Mouse (Mus musculus): Measurements from ENCODE around the gene Gbgt1. TPM values are rescaled to one million over a fixed set of nuclear protein-coding genes. Genes with fewer than 3 reads are reported as not detected.
"Not testable (repeated sequence)": the region's sequence is repeated elsewhere in the genome, so short reads cannot be mapped to it uniquely, and the experiment has no call there.

Gene Gbgt1
- polyA plus RNA-seq, 1 experiment: not detected

DNA sequence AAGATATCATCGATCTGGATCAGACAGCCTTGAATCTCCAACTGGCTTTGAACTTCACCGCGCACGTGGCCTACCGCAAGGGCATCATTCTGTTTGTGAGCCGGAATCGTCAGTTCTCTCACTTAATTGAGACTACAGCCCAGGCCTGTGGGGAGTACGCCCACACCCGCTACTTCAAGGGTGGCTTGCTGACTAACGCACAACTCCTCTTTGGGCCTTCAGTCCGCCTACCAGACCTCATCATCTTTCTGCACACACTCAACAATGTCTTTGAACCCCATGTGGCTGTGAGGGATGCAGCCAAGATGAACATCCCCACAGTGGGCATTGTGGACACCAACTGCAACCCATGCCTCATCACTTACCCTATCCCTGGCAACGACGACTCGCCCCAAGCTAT lies 27.2 kb upstream of the Gbgt1 start:
- H3K79me2 ChIP-seq (ENCODE audit: control insufficient read depth, insufficient read depth): peaks cover 10% of the 10 kb centered on the region
- H3K36me3 ChIP-seq (ENCODE audit: control insufficient read depth, insufficient read depth): peaks cover 14% of the 10 kb centered on the region
- no peak for TF ChIP-seq CEBPB (IDR thresholded peaks at IDR 0.05; ENCODE audit: insufficient read depth, poor library complexity, severe bottlenecking)
- no peak for TF ChIP-seq TCF3 (IDR thresholded peaks at IDR 0.05; ENCODE audit: insufficient read length, low read depth)
- TF ChIP-seq POLR2AphosphoS2 (IDR thresholded peaks at IDR 0.05; ENCODE audit: insufficient read length, low read depth): no peak
- no peak for TF ChIP-seq MYOD1 (IDR thresholded peaks at IDR 0.05; ENCODE audit: control insufficient read depth in 1 of 3, insufficient read length in 2 of 3, low read depth in 2 of 3)
- TF ChIP-seq E2F4 (IDR thresholded peaks at IDR 0.05; ENCODE audit: insufficient read depth): no peak
- TF ChIP-seq USF1 (IDR thresholded peaks at IDR 0.05; ENCODE audit: low read depth): no peak
- no peak for TF ChIP-seq TCF12 (IDR thresholded peaks at IDR 0.05; ENCODE audit: insufficient read depth, poor library complexity, severe bottlenecking)
- peaks cover 8% of the 10 kb centered on the region for H3K27me3 ChIP-seq (ENCODE audit: control insufficient read depth, insufficient read depth, insufficient read length)
- no peak overlapping the region for H3K4me3 ChIP-seq
- no peak overlapping the region for H3ac ChIP-seq (ENCODE audit: control insufficient read depth, insufficient read length)
- H3K4me2 ChIP-seq (ENCODE audit: low read depth): no peak overlapping the region

DNA sequence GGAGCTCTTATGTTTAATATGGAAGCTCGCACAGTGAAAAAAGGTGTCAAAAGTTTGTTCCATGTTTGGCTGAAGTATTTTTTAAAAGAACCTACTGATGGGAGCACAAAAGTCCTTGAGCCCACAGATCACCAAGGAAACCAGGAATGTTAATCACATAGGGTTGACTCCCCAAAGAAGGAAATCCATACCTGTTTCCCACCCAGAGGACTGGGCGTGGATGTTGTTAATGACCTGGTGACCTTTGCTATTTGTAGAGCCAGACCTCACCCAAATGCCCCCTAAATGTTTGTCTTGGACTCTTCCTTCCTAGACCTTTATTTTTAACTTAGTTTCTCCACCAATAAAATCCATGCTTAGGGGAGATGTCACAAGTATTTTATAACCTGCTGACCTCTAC lies 26.1 kb upstream of the Gbgt1 start:
- no peak overlapping the region for H3K4me2 ChIP-seq (ENCODE audit: low read depth)
- no peaks in the 10 kb centered on the region for H3K27me3 ChIP-seq (ENCODE audit: control insufficient read depth, insufficient read depth, insufficient read length)
- H3K4me3 ChIP-seq: no peak overlapping the region
- peaks cover 14% of the 10 kb centered on the region for H3K36me3 ChIP-seq (ENCODE audit: control insufficient read depth, insufficient read depth)
- no peak for TF ChIP-seq CEBPB (IDR thresholded peaks at IDR 0.05; ENCODE audit: insufficient read depth, poor library complexity, severe bottlenecking)
- TF ChIP-seq TCF12 (IDR thresholded peaks at IDR 0.05; ENCODE audit: insufficient read depth, poor library complexity, severe bottlenecking): no peak
- TF ChIP-seq POLR2A (IDR thresholded peaks at IDR 0.05; ENCODE audit: insufficient read length, low read depth): no peak
- TF ChIP-seq MAX (IDR thresholded peaks at IDR 0.05; ENCODE audit: low read depth): no peak
- TF ChIP-seq MYOG (IDR thresholded peaks at IDR 0.05; ENCODE audit: control insufficient read depth in 1 of 3, insufficient read depth in 1 of 3, insufficient read length in 2 of 3, low read depth in 2 of 3): no peak
- TF ChIP-seq MYOD1 (IDR thresholded peaks at IDR 0.05; ENCODE audit: control insufficient read depth in 1 of 3, insufficient read length in 2 of 3, low read depth in 2 of 3): no peak
- TF ChIP-seq POLR2AphosphoS2 (IDR thresholded peaks at IDR 0.05; ENCODE audit: insufficient read length, low read depth): no peak
- no peak for TF ChIP-seq E2F4 (IDR thresholded peaks at IDR 0.05; ENCODE audit: insufficient read depth)
- peaks cover 10% of the 10 kb centered on the region for H3K79me2 ChIP-seq (ENCODE audit: control insufficient read depth, insufficient read depth)
- no peak overlapping the region for H3ac ChIP-seq (ENCODE audit: control insufficient read depth, insufficient read length)

DNA sequence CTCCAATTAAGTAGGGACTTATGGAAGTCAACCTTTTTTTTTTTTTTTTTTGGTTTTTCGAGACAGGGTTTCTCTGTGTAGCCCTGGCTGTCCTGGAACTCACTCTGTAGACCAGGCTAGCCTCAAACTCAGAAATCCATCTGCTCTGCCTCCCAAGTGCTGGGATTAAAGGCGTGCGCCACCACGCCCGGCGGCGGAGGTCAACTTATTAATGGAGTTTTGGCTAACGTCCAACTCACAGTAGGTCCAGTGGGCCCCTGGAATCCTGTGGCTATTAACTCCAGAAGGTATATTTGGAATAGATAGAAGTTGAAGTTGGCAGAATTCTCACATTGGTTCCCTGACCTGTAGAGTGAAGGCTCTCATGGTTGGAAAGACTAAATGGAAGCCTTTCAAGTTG lies 24.7 kb upstream of the Gbgt1 start:
- not testable (repeated sequence) for H3K4me3 ChIP-seq; H3K4me2 ChIP-seq (ENCODE audit: low read depth); H3ac ChIP-seq (ENCODE audit: control insufficient read depth, insufficient read length); H3K79me2 ChIP-seq (ENCODE audit: control insufficient read depth, insufficient read depth); H3K27me3 ChIP-seq (ENCODE audit: control insufficient read depth, insufficient read depth, insufficient read length)
- peaks cover 14% of the 10 kb centered on the region for H3K36me3 ChIP-seq (ENCODE audit: control insufficient read depth, insufficient read depth)

- H3ac ChIP-seq (ENCODE audit: control insufficient read depth, insufficient read length); H3K79me2 ChIP-seq (ENCODE audit: control insufficient read depth, insufficient read depth); H3K4me2 ChIP-seq (ENCODE audit: low read depth); H3K27me3 ChIP-seq (ENCODE audit: control insufficient read depth, insufficient read depth, insufficient read length); H3K4me3 ChIP-seq; H3K36me3 ChIP-seq (ENCODE audit: control insufficient read depth, insufficient read depth): not testable (repeated sequence)
Observed at GRCm38 (mm10) chr2:28477993-28478392, 18.7 kb upstream of the Gbgt1 start.

DNA sequence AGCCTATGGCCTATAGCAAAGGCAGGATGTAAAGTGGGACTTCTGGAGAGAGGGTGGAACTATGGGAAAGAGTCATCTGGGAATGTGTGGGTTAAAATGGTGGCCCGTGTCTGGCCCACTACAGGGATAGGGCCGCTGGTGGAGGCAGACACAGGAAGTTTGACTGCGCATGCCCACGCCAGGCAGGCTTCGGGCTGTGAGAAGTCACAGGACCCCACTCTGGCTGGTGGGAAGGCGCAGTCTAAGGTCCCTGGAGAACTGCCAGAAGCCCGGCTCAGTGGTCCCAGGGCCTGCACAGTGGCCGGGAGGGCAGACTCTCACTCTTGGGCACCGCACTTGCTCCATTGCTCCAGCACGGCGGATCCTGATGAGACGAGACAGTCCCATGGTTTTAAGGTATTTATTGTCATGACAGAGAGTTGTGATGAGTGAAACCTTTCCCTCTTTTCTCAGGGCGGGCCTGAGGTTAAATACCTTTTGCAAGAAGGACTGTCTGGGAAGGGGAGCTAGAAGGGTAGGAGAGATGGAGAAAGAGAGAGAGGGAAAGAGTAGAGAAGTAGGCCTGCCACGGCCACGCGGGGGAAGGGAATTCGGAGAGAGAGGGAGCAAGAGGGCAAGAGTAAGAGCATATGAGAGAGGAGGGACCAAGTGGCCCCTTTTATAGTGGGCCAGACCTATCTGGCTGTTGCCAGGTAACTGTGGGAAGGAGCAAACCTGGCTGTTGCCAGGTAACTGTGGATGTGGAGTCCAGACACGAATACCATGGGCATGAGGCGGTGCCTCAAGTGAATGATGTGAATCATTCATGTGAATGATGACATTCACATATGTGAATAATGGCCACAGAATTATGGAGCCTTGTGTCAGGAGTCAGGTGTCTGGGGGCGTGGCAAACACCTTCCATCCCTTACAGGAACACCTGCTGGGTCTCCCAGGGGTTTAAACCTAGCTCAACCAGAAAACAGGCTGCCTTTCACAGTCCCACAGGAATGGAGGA lies 17.2 kb upstream of the Gbgt1 start:
- peaks cover 7% of the 10 kb centered on the region for H3K27me3 ChIP-seq (ENCODE audit: control insufficient read depth, insufficient read depth, insufficient read length)
- no peaks in the 10 kb centered on the region for H3K36me3 ChIP-seq (ENCODE audit: control insufficient read depth, insufficient read depth)
- H3ac ChIP-seq (ENCODE audit: control insufficient read depth, insufficient read length): no peak overlapping the region
- no peak overlapping the region for H3K4me2 ChIP-seq (ENCODE audit: low read depth)
- TF ChIP-seq MYOG (IDR thresholded peaks at IDR 0.05; ENCODE audit: control insufficient read depth in 1 of 3, insufficient read depth in 1 of 3, insufficient read length in 2 of 3, low read depth in 2 of 3) (no peak), REST (IDR thresholded peaks at IDR 0.05; ENCODE audit: insufficient read depth, insufficient read length) (no peak)
- no peaks in the 10 kb centered on the region for H3K79me2 ChIP-seq (ENCODE audit: control insufficient read depth, insufficient read depth)
- H3K4me3 ChIP-seq: no peak overlapping the region

DNA sequence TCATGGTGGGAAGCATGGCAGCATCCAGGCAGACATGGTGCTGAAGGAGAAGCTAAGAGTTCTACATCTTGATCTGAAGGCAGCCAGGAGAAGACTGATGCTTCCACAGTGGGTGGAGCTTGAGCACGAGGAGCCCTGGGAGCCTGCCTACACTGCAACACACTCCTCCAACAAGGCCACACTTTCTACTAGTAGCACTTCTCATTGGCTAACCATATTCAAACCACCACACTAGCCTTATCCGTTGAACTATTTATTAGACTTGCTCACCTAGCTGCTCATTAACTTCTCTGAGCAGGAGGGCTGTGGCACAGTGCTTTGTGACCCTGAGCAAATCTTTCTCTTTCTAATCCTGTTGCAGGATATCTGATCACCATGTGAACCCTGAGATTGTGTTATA lies 12.8 kb upstream of the Gbgt1 start:
- Histone ChIP-seq H3K27me3 (ENCODE audit: control insufficient read depth, insufficient read depth, insufficient read length) (peaks cover 23% of the 10 kb centered on the region), H3ac (ENCODE audit: control insufficient read depth, insufficient read length) (no peak overlapping the region), H3K36me3 (ENCODE audit: control insufficient read depth, insufficient read depth) (no peaks in the 10 kb centered on the region), H3K4me2 (ENCODE audit: low read depth) (no peak overlapping the region), H3K4me3 (no peak overlapping the region), H3K79me2 (ENCODE audit: control insufficient read depth, insufficient read depth) (no peaks in the 10 kb centered on the region)
- no peak for TF ChIP-seq MAX (IDR thresholded peaks at IDR 0.05; ENCODE audit: low read depth)
- no peak for TF ChIP-seq TCF3 (IDR thresholded peaks at IDR 0.05; ENCODE audit: insufficient read length, low read depth)
- TF ChIP-seq TCF12 (IDR thresholded peaks at IDR 0.05; ENCODE audit: insufficient read depth, poor library complexity, severe bottlenecking): no peak
- TF ChIP-seq MYOG (IDR thresholded peaks at IDR 0.05; ENCODE audit: control insufficient read depth in 1 of 3, insufficient read depth in 1 of 3, insufficient read length in 2 of 3, low read depth in 2 of 3): no peak
- TF ChIP-seq POLR2AphosphoS2 (IDR thresholded peaks at IDR 0.05; ENCODE audit: insufficient read length, low read depth): no peak
- no peak for TF ChIP-seq USF1 (IDR thresholded peaks at IDR 0.05; ENCODE audit: low read depth)
- no peak for TF ChIP-seq POLR2A (IDR thresholded peaks at IDR 0.05; ENCODE audit: insufficient read length, low read depth)
